Mouse (Mus musculus) hindbrain, embryonic 11.5 days (tissue): ENCODE measurements at regions not wholly inside any gene's neighbourhood (a gene's known extent, or its start where the extent isn't known, plus 50 kb on each side); places are given as distances from the start of the nearest gene placed in this dataset.
A peak's percentile ranks its signal among the peaks of the same experiment; 100 is the strongest.

ENCODE experiments used
- ATAC-seq: fragments of 200-750 bp; cut with Nextera tagmentation; 2 replicates; pipeline ENCODE4 v1.8.0; 2017; ENCODE audit warnings: mild to moderate bottlenecking, moderate TSS enrichment, moderate library complexity; ENCODE audit not compliant: low FRiP score
- DNase-seq: peaks from one replicate; pipeline ENCODE4 v3.0.0-alpha.2; 2015; ENCODE audit warnings: low spot score
- H3K27ac ChIP-seq: fragments of 300-500 bp; sonication (generic); 2 replicates; pipeline ENCODE4 v1.5.1; 2014; ENCODE audit warnings: mild to moderate bottlenecking, low read depth, low read length
- H3K27me3 ChIP-seq: fragments of 300-500 bp; sonication (generic); 2 replicates; pipeline ENCODE4 v1.6.1; 2014; ENCODE audit warnings: mild to moderate bottlenecking, low read length, moderate library complexity, mixed read lengths; ENCODE audit not compliant: control insufficient read depth, insufficient read depth
- H3K36me3 ChIP-seq: fragments of 300-500 bp; sonication (generic); 2 replicates; pipeline ENCODE4 v1.6.1; 2014; ENCODE audit warnings: mild to moderate bottlenecking, low read length, moderate library complexity, mixed read lengths; ENCODE audit not compliant: control insufficient read depth, insufficient read depth
- H3K4me1 ChIP-seq: fragments of 300-500 bp; sonication (generic); replicated peaks from 2 replicates; pipeline ENCODE4 v1.6.1; 2014; ENCODE audit warnings: low read length, mixed read lengths; ENCODE audit not compliant: control insufficient read depth, insufficient read depth
- H3K4me2 ChIP-seq: fragments of 300-500 bp; sonication (generic); replicated peaks from 2 replicates; pipeline ENCODE4 v1.6.1; 2014; ENCODE audit warnings: mild to moderate bottlenecking, low read depth, low read length
- H3K4me3 ChIP-seq: fragments of 300-500 bp; sonication (generic); 2 replicates; pipeline ENCODE4 v1.5.1; 2014; ENCODE audit warnings: low read depth, low read length
- H3K9ac ChIP-seq: fragments of 300-500 bp; sonication (generic); 2 replicates; pipeline ENCODE4 v1.6.1; 2014; ENCODE audit warnings: low read depth, low read length
- H3K9me3 ChIP-seq: fragments of 300-500 bp; sonication (generic); 2 replicates; pipeline ENCODE4 v1.6.1; 2016; ENCODE audit warnings: low read length; ENCODE audit not compliant: control insufficient read depth
- WGBS: fragments of 180-500 bp; shearing (Covaris S2); extraction: QIAGEN DNeasy Blood & Tissue Kit; methylation state at CpG from one replicate; pipeline ENCODE4 v1.1.7; 2014; 5-methylcytosine and 5-hydroxymethylcytosine counted together

- Histone ChIP-seq H3K9ac (no peak overlapping the region), H3K4me3 (no peak overlapping the region), H3K27ac (no peak overlapping the region), H3K9me3 (no peaks in the 10 kb centered on the region), H3K36me3 (no peaks in the 10 kb centered on the region), H3K27me3 (no peaks in the 10 kb centered on the region), H3K4me1 (no peaks in the 10 kb centered on the region), H3K4me2 (no peak overlapping the region)
- 93% methylated on average over 7 of the region's 7 CpGs for WGBS
- DNase-seq (no peak), ATAC-seq (no peak)
Measured at GRCm38 (mm10) chr7:70690845-70691244, 324.3 kb upstream of the Nr2f2 start.

- Histone ChIP-seq H3K4me1 (no peaks in the 10 kb centered on the region), H3K4me2 (no peak overlapping the region), H3K27me3 (no peaks in the 10 kb centered on the region), H3K9me3 (no peaks in the 10 kb centered on the region), H3K36me3 (no peaks in the 10 kb centered on the region), H3K9ac (no peak overlapping the region), H3K27ac (no peak overlapping the region), H3K4me3 (no peak overlapping the region)
- DNase-seq (no peak), ATAC-seq (no peak)
- 90% methylated on average over 2 of the region's 2 CpGs for WGBS
Measured at GRCm38 (mm10) chr7:70669065-70669464, 302.5 kb upstream of the Nr2f2 start.

GRCm38 (mm10) chr7:70660162-70660561 lies 293.6 kb upstream of the Nr2f2 start:
- no peak overlapping the region for H3K9ac ChIP-seq
- H3K4me3 ChIP-seq, result no peak overlapping the region
- H3K4me2 ChIP-seq, result no peak overlapping the region
- no peaks in the 10 kb centered on the region for H3K36me3 ChIP-seq
- no peak overlapping the region for H3K27ac ChIP-seq
- WGBS, result 65% methylated on average over 5 of the region's 5 CpGs
- no peaks in the 10 kb centered on the region for H3K4me1 ChIP-seq
- H3K27me3 ChIP-seq, result no peaks in the 10 kb centered on the region
- DNase-seq (no peak), ATAC-seq (no peak)
- no peaks in the 10 kb centered on the region for H3K9me3 ChIP-seq

- WGBS, result 80% methylated on average over 8 of the region's 8 CpGs
- no peak overlapping the region for H3K9ac ChIP-seq
- H3K4me3 ChIP-seq, result no peak overlapping the region
- H3K36me3 ChIP-seq, result no peaks in the 10 kb centered on the region
- H3K27me3 ChIP-seq, result no peaks in the 10 kb centered on the region
- no peak overlapping the region for H3K4me2 ChIP-seq
- ATAC-seq, result no peak
- no peaks in the 10 kb centered on the region for H3K9me3 ChIP-seq
- H3K4me1 ChIP-seq, result no peaks in the 10 kb centered on the region
- DNase-seq, result no peak
- H3K27ac ChIP-seq, result no peak overlapping the region
Measured at GRCm38 (mm10) chr7:70649760-70650377, 283.3 kb upstream of the Nr2f2 start.

GRCm38 (mm10) chr7:70646801-70647200 lies 280.3 kb upstream of the Nr2f2 start:
- WGBS, result 84% methylated on average over 2 of the region's 2 CpGs
- H3K9ac ChIP-seq, result no peak overlapping the region
- H3K36me3 ChIP-seq, result no peaks in the 10 kb centered on the region
- no peak overlapping the region for H3K4me2 ChIP-seq
- no peaks in the 10 kb centered on the region; the same call in 1 of the 2 replicates for H3K4me1 ChIP-seq
- H3K27me3 ChIP-seq, result no peaks in the 10 kb centered on the region
- no peak overlapping the region for H3K27ac ChIP-seq
- no peak for DNase-seq
- no peaks in the 10 kb centered on the region for H3K9me3 ChIP-seq
- ATAC-seq, result no peak
- no peak overlapping the region for H3K4me3 ChIP-seq

- Histone ChIP-seq H3K9me3 (no peaks in the 10 kb centered on the region), H3K27me3 (no peaks in the 10 kb centered on the region), H3K27ac (no peak overlapping the region), H3K4me3 (no peak overlapping the region), H3K4me1 (no peaks in the 10 kb centered on the region; the same call in 1 of the 2 replicates), H3K9ac (no peak overlapping the region), H3K36me3 (no peaks in the 10 kb centered on the region), H3K4me2 (no peak overlapping the region)
- ATAC-seq, result no peak
- WGBS, result 44% methylated on average over 9 of the region's 9 CpGs
- DNase-seq, result peak; percentile 38
Measured at GRCm38 (mm10) chr7:70643694-70644301, 277.3 kb upstream of the Nr2f2 start.

- Histone ChIP-seq H3K4me2 (no peak overlapping the region), H3K4me3 (no peak overlapping the region), H3K27ac (no peak overlapping the region), H3K36me3 (no peaks in the 10 kb centered on the region), H3K4me1 (no peaks in the 10 kb centered on the region; the same call in 1 of the 2 replicates), H3K27me3 (no peaks in the 10 kb centered on the region), H3K9ac (no peak overlapping the region), H3K9me3 (no peaks in the 10 kb centered on the region)
- no peak for DNase-seq
- WGBS, result 88% methylated on average over 1 of the region's 1 CpGs
- ATAC-seq, result no peak
Measured at GRCm38 (mm10) chr7:70643055-70643454, 276.5 kb upstream of the Nr2f2 start.

GRCm38 (mm10) chr7:70641217-70641616 lies 274.7 kb upstream of the Nr2f2 start:
- Histone ChIP-seq H3K36me3 (no peaks in the 10 kb centered on the region), H3K27me3 (no peaks in the 10 kb centered on the region), H3K9me3 (no peaks in the 10 kb centered on the region), H3K4me3 (no peak overlapping the region), H3K27ac (no peak overlapping the region), H3K4me2 (no peak overlapping the region), H3K4me1 (no peaks in the 10 kb centered on the region; the same call in 1 of the 2 replicates), H3K9ac (no peak overlapping the region)
- no peak for DNase-seq
- 57% methylated on average over 11 of the region's 11 CpGs for WGBS
- no peak for ATAC-seq

- H3K36me3 ChIP-seq, result no peaks in the 10 kb centered on the region
- H3K9ac ChIP-seq, result no peak overlapping the region
- no peak overlapping the region for H3K27ac ChIP-seq
- ATAC-seq (no peak), DNase-seq (no peak)
- 86% methylated on average over 11 of the region's 11 CpGs for WGBS
- no peaks in the 10 kb centered on the region for H3K27me3 ChIP-seq
- no peak overlapping the region for H3K4me2 ChIP-seq
- no peak overlapping the region for H3K4me3 ChIP-seq
- H3K4me1 ChIP-seq, result no peaks in the 10 kb centered on the region; the same call in 1 of the 2 replicates
- H3K9me3 ChIP-seq, result no peaks in the 10 kb centered on the region
Measured at GRCm38 (mm10) chr7:70640574-70640973, 274.0 kb upstream of the Nr2f2 start.
